Mouse (Mus musculus) G1E (cell line): Measurements from ENCODE around the gene Cap2.

Experiments used
- CTCF ChIP-seq: IDR thresholded peaks from 2 replicates; pipeline ENCODE4 v1.5.1; 2012; ENCODE audit warnings: low read depth, low read length, inconsistent platforms, mixed read lengths
- GATA1 ChIP-seq: IDR thresholded peaks from 2 replicates; pipeline ENCODE4 v1.6.1; 2012; ENCODE audit warnings: borderline replicate concordance, low read length, inconsistent platforms, mixed read lengths
- GATA2 ChIP-seq: IDR thresholded peaks from 2 replicates; pipeline ENCODE4 v1.6.1; 2012; ENCODE audit warnings: low read depth, low read length, inconsistent platforms, borderline replicate concordance

DNA sequence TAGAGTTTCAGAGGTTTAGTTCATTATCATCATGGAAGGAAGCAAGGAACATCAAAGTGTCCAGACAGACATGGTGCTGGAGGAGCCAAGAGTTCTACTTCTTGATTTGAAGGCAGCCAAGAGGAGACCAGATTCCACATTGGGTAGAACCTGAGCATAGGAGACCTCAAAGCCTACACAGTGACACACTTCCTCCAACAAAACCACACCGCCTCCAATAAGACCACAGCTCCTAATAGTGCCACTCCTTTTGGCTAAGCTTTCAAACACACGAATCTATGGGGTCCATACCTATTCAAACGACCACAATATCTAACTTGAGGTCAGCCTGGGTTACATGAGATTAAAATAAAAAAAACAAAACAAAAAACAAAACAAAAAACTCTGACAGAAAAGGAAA lies 25.0 kb downstream of the Cap2 start:
- no peak for TF ChIP-seq CTCF
- TF ChIP-seq GATA1: no peak
- TF ChIP-seq GATA2: no peak
